Mouse (Mus musculus) limb, embryonic 15.5 days (tissue): ENCODE measurements around the gene Pla2g5. TPM values are rescaled to one million over a fixed set of nuclear protein-coding genes. Genes with fewer than 3 reads are reported as not detected.
"Not testable (repeated sequence)": the region's sequence is repeated elsewhere in the genome, so short reads cannot be mapped to it uniquely, and the experiment has no call there.

Source experiments
- ATAC-seq: fragments of 200-750 bp; cut with Nextera tagmentation; 2 replicates; pipeline ENCODE4 v1.8.0; 2017; ENCODE audit warnings: low read depth, moderate TSS enrichment; ENCODE audit not compliant: insufficient number of reproducible peaks, low FRiP score, low TSS enrichment
- H3K27ac ChIP-seq: fragments of 300-500 bp; sonication (generic); 2 replicates; pipeline ENCODE4 v1.5.1; 2015; ENCODE audit warnings: moderate library complexity, mild to moderate bottlenecking, inconsistent platforms
- H3K27me3 ChIP-seq: fragments of 300-500 bp; sonication (generic); 2 replicates; pipeline ENCODE4 v1.6.1; 2015; ENCODE audit warnings: inconsistent platforms
- H3K36me3 ChIP-seq: fragments of 300-500 bp; sonication (generic); 2 replicates; pipeline ENCODE4 v1.6.1; 2015; ENCODE audit warnings: inconsistent platforms
- H3K4me1 ChIP-seq: fragments of 300-500 bp; sonication (generic); 2 replicates; pipeline ENCODE4 v1.6.1; 2015; ENCODE audit warnings: inconsistent platforms
- H3K4me2 ChIP-seq: fragments of 300-500 bp; sonication (generic); 2 replicates; pipeline ENCODE4 v1.6.1; 2015; ENCODE audit warnings: mild to moderate bottlenecking, inconsistent platforms
- H3K4me3 ChIP-seq: fragments of 300-500 bp; sonication (generic); 2 replicates; pipeline ENCODE4 v1.5.1; 2015; ENCODE audit warnings: mild to moderate bottlenecking, inconsistent platforms
- H3K9ac ChIP-seq: fragments of 300-500 bp; sonication (generic); 2 replicates; pipeline ENCODE4 v1.6.1; 2015; ENCODE audit warnings: inconsistent platforms
- H3K9me3 ChIP-seq: fragments of 300-500 bp; sonication (generic); 2 replicates; pipeline ENCODE4 v1.6.1; 2016; ENCODE audit warnings: inconsistent platforms
- WGBS: fragments of 180-500 bp; shearing (Covaris S2); methylation state at CpG from one replicate; pipeline ENCODE4 v1.1.7; 2015; 5-methylcytosine and 5-hydroxymethylcytosine counted together
- polyA plus RNA-seq: library from polyadenylated mRNA; unstranded; fragments of >200 nt; fragmentation: Nextera tagmentation; extraction: Ambion mirVana; gene quantifications from 2 replicates; pipeline ENCODE4 v1.2.1, GENCODE M21; 2015

Gene Pla2g5
- polyA plus RNA-seq, 1 experiment from 2014 or later = 1.3 TPM

GRCm38 (mm10) chr4:138877731-138878130 lies 14.4 kb upstream of the Pla2g5 start, which contains the start of gene Pla2g2e:
Pla2g2e (plus strand) TSS chr4:138877942.
- no peak within 1 kb of the TSS for H3K4me2 ChIP-seq
- H3K27ac ChIP-seq = no peak within 1 kb of the TSS
- H3K9me3 ChIP-seq = no peaks in the 10 kb centered on the region
- H3K4me3 ChIP-seq = no peak within 1 kb of the TSS
- 65% methylated on average over 4 of the region's 4 CpGs for WGBS
- H3K36me3 ChIP-seq = no peaks in the 10 kb centered on the region
- H3K4me1 ChIP-seq = peaks cover 9% of the 10 kb centered on the region
- H3K27me3 ChIP-seq = no peaks in the 10 kb centered on the region; the same call in 1 of the 2 replicates
- H3K9ac ChIP-seq = no peak within 1 kb of the TSS
- no peak for ATAC-seq

GRCm38 (mm10) chr4:138875986-138876385 lies 12.7 kb upstream of the Pla2g5 start:
- no peak for ATAC-seq
- Histone ChIP-seq H3K9ac (no peak overlapping the region), H3K27me3 (no peaks in the 10 kb centered on the region), H3K27ac (no peak overlapping the region), H3K4me1 (no peaks in the 10 kb centered on the region), H3K4me3 (no peak overlapping the region), H3K4me2 (no peak overlapping the region), H3K9me3 (no peaks in the 10 kb centered on the region), H3K36me3 (no peaks in the 10 kb centered on the region)
- WGBS = 94% methylated on average over 2 of the region's 2 CpGs

GRCm38 (mm10) chr4:138875275-138875674 lies 12.0 kb upstream of the Pla2g5 start:
- H3K9ac ChIP-seq, ATAC-seq, H3K27me3 ChIP-seq, H3K9me3 ChIP-seq, H3K36me3 ChIP-seq, H3K27ac ChIP-seq, H3K4me1 ChIP-seq, H3K4me3 ChIP-seq, H3K4me2 ChIP-seq: not testable (repeated sequence)
- WGBS = 84% methylated on average over 2 of the region's 2 CpGs

- Histone ChIP-seq H3K36me3 (no peaks in the 10 kb centered on the region), H3K4me1 (no peaks in the 10 kb centered on the region), H3K4me2 (no peak within 1 kb of the TSS), H3K27me3 (no peaks in the 10 kb centered on the region), H3K27ac (no peak within 1 kb of the TSS), H3K4me3 (no peak within 1 kb of the TSS), H3K9ac (no peak within 1 kb of the TSS), H3K9me3 (no peaks in the 10 kb centered on the region)
- no peak for ATAC-seq
- WGBS = 85% methylated on average over 6 of the region's 6 CpGs
These were observed 10.6 kb upstream of the Pla2g5 start, which contains the start of gene Gm13030 for GRCm38 (mm10) chr4:138873864-138874263. Gm13030 (minus strand) TSS chr4:138873964.

- Histone ChIP-seq H3K4me2 (no peak overlapping the region), H3K4me3 (no peak overlapping the region), H3K9ac (no peak overlapping the region), H3K9me3 (no peaks in the 10 kb centered on the region), H3K27ac (no peak overlapping the region), H3K36me3 (no peaks in the 10 kb centered on the region), H3K27me3 (no peaks in the 10 kb centered on the region), H3K4me1 (no peaks in the 10 kb centered on the region)
- no peak for ATAC-seq
- 43% methylated on average over 8 of the region's 8 CpGs for WGBS
These were observed 5.4 kb upstream of the Pla2g5 start for GRCm38 (mm10) chr4:138868666-138869065.

GRCm38 (mm10) chr4:138866413-138866812 lies 3.1 kb upstream of the Pla2g5 start:
- H3K27me3 ChIP-seq = peaks cover 3% of the 10 kb centered on the region; the same call in 1 of the 2 replicates
- H3K4me2 ChIP-seq = no peak overlapping the region
- ATAC-seq = no peak
- 12% methylated on average over 7 of the region's 7 CpGs for WGBS
- no peaks in the 10 kb centered on the region for H3K36me3 ChIP-seq
- H3K4me3 ChIP-seq = no peak overlapping the region
- H3K4me1 ChIP-seq = no peaks in the 10 kb centered on the region
- H3K9ac ChIP-seq = no peak overlapping the region
- no peaks in the 10 kb centered on the region for H3K9me3 ChIP-seq
- no peak overlapping the region for H3K27ac ChIP-seq

- Histone ChIP-seq H3K27me3 (peaks cover 3% of the 10 kb centered on the region; the same call in 1 of the 2 replicates), H3K4me3 (no peak overlapping the region), H3K36me3 (no peaks in the 10 kb centered on the region), H3K27ac (no peak overlapping the region), H3K9ac (no peak overlapping the region), H3K4me2 (no peak overlapping the region), H3K4me1 (no peaks in the 10 kb centered on the region), H3K9me3 (no peaks in the 10 kb centered on the region)
- no peak for ATAC-seq
- WGBS = 67% methylated on average over 6 of the region's 6 CpGs
These were observed 2.7 kb upstream of the Pla2g5 start for GRCm38 (mm10) chr4:138865991-138866390.

- no peak for ATAC-seq
- H3K9ac ChIP-seq = no peak overlapping the region
- H3K4me3 ChIP-seq = no peak overlapping the region
- 0 out of 2 replicates have a peak, but pooled peaks cover under 1% of the 10 kb centered on the region for H3K4me1 ChIP-seq
- no peaks in the 10 kb centered on the region for H3K9me3 ChIP-seq
- peaks cover 3% of the 10 kb centered on the region; the same call in 1 of the 2 replicates for H3K27me3 ChIP-seq
- no peak overlapping the region for H3K4me2 ChIP-seq
- no peaks in the 10 kb centered on the region for H3K36me3 ChIP-seq
- no peak overlapping the region for H3K27ac ChIP-seq
- 14% methylated on average over 5 of the region's 5 CpGs for WGBS
These were observed 1.8 kb upstream of the Pla2g5 start for GRCm38 (mm10) chr4:138865092-138865491.

GRCm38 (mm10) chr4:138859728-138860127 lies 3.6 kb downstream of the Pla2g5 start:
- Histone ChIP-seq H3K36me3 (no peaks in the 10 kb centered on the region), H3K27ac (no peak overlapping the region), H3K4me2 (peak overlapping the region; percentile 33), H3K9me3 (no peaks in the 10 kb centered on the region), H3K9ac (no peak overlapping the region), H3K4me3 (peak overlapping the region; percentile 16; the same call in 1 of the 2 replicates), H3K4me1 (0 out of 2 replicates have a peak, but pooled peaks cover 6% of the 10 kb centered on the region), H3K27me3 (peaks cover 11% of the 10 kb centered on the region; the same call in 1 of the 2 replicates)
- no peak for ATAC-seq
- WGBS = 5% methylated on average over 13 of the region's 13 CpGs

- H3K9me3 ChIP-seq = no peaks in the 10 kb centered on the region
- peaks cover 11% of the 10 kb centered on the region; the same call in 1 of the 2 replicates for H3K27me3 ChIP-seq
- 20% methylated on average over 9 of the region's 9 CpGs for WGBS
- no peak for ATAC-seq
- no peak overlapping the region for H3K27ac ChIP-seq
- no peaks in the 10 kb centered on the region for H3K36me3 ChIP-seq
- 0 out of 2 replicates have a peak, but pooled peaks cover 6% of the 10 kb centered on the region for H3K4me1 ChIP-seq
- peak overlapping the region; percentile 33; the same call in 1 of the 2 replicates for H3K4me2 ChIP-seq
- H3K4me3 ChIP-seq = no peak overlapping the region
- H3K9ac ChIP-seq = no peak overlapping the region
These were observed 4.0 kb downstream of the Pla2g5 start for GRCm38 (mm10) chr4:138859245-138859644.

GRCm38 (mm10) chr4:138858446-138858845 lies 4.8 kb downstream of the Pla2g5 start:
- WGBS = 74% methylated on average over 15 of the region's 15 CpGs
- Histone ChIP-seq H3K9ac (no peak overlapping the region), H3K4me3 (no peak overlapping the region), H3K4me2 (no peak overlapping the region), H3K4me1 (0 out of 2 replicates have a peak, but pooled peaks cover 6% of the 10 kb centered on the region), H3K27ac (no peak overlapping the region), H3K36me3 (no peaks in the 10 kb centered on the region), H3K27me3 (peaks cover 11% of the 10 kb centered on the region; the same call in 1 of the 2 replicates), H3K9me3 (no peaks in the 10 kb centered on the region)
- no peak for ATAC-seq

- Histone ChIP-seq H3K36me3 (no peaks in the 10 kb centered on the region), H3K27ac (no peak overlapping the region), H3K9ac (no peak overlapping the region), H3K9me3 (no peaks in the 10 kb centered on the region), H3K4me1 (0 out of 2 replicates have a peak, but pooled peaks cover 6% of the 10 kb centered on the region), H3K4me3 (no peak overlapping the region), H3K27me3 (peaks cover 11% of the 10 kb centered on the region; the same call in 1 of the 2 replicates), H3K4me2 (no peak overlapping the region)
- 77% methylated on average over 10 of the region's 10 CpGs for WGBS
- ATAC-seq = no peak
These were observed 5.7 kb downstream of the Pla2g5 start for GRCm38 (mm10) chr4:138857576-138857975.
